Mouse (Mus musculus) olfactory bulb, adult 2 months (tissue): Measurements from ENCODE around the gene Hoxb8.

Source experiments
- CTCF ChIP-seq: fragments of 200-500 bp; IDR thresholded peaks from 2 replicates; pipeline ENCODE4 v1.5.1; 2012; ENCODE audit warnings: low read depth, mild to moderate bottlenecking, low read length, moderate library complexity; ENCODE audit not compliant: insufficient read depth
- POLR2A ChIP-seq: fragments of 200-500 bp; IDR thresholded peaks from 2 replicates; pipeline ENCODE4 v1.6.1; 2012; ENCODE audit warnings: mild to moderate bottlenecking, low read depth, low read length, moderate library complexity; ENCODE audit not compliant: insufficient read depth

- TF ChIP-seq POLR2A: no peak
- TF ChIP-seq CTCF: no peak
Observed at GRCm38 (mm10) chr11:96314671-96315343, 33.1 kb downstream of the Hoxb8 start.
